Mouse (Mus musculus): Measurements from ENCODE around the gene Slc22a17.

Slc22a17 gene

DNA sequence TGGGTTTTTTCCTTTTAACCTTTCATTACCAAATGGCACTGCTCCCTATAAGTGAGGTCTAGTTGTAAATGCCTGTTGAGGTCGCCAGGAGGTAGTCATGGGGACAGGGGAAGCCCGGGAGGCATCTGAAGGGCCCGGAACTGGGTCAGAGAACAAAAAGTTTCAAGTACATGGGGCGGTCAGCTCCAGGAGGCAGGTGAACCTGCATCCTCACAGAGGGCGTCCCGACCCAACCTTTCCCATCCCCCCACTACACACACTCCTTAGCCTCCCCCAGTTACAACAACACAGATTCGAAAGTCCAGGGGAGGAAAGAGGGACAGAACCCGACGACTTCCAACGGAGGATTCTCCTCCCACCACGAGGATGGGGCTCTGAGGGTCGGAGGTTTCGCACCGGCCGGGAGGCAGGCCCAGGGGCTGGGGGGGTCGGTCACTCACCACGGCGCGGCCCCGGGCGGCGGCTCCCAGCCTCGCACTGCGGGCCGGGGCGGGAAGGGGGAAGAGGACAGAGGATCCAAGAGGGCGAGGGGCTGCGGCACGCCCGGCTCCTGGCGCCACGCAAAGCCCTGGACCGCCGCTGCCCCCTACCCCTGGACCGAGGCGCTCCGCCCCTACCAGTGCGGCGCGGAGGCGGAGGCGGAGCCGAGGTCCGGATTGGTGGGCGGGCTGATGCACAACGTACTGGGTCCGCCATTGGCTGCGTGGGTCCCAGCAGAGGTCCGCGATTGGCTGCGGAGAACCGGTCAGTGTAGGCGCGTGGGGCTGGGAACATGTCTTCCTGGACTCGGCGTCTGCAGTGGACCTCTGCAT lies 49.2 kb downstream of the Slc22a17 start:
- in situ Hi-C loops (cut with MboI) = no loop called here

DNA sequence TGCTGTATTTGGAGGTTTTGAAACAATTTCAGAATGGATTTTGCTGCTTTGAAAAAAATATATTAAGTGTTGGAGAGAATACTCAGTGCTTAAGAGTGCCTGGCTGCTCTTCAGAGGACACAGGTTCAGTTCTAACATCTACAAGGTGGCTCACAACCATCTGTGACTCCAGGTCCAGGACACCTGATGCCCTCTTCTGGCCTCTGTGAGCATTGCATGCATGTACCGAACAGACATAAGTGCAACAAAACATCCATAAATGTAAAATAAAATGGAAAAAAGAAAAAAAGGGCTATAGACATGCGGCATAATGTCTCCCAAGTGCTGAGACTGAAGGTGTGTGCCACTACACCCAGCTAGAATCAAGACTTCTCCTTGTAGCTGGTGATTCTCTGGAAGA lies 52.4 kb downstream of the Slc22a17 start:
- in situ Hi-C loops (cut with MboI) = no loop called here

DNA sequence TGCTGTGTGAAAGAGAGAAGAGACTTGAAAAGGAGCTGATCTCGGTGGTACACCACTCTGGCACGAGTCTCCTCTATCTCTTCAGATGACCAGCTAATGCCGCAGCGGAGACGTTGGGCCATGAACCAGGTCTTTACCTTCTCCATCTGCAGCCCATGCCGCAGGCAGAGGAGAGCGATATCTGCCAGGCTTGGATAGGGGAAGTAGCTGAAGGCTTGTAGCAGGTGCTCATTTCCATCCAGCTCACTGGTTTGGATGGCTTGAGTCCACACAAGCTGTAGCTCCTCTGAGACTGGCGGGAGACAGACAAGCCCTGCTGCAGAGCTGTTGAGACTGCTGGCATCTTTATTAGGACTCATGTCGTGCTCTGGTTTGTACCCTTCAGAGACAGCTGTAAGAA lies 55.0 kb downstream of the Slc22a17 start:
- in situ Hi-C loops (cut with MboI) = no loop called here

DNA sequence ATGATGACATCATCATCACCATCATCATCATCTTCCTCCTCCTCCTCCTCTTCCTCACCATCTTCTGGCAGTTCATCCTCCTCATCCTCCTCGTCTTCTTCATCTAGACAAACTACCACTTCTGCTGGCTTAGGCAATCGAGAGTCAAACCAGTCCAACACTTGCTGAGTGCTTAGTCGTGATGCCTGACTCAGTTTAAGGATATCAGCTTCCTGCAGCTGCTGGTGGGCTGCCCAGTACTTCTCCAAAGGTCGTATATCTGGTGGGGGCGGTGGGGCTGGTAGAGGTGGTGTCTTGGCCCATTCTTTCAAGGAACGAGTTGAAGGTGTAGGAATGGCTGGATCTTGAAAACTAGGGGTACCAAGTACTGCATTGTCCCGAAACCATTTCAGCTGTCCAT lies 56.2 kb downstream of the Slc22a17 start:
- in situ Hi-C loops (cut with MboI) = no loop called here

Measured in mature B cell (primary cell).